Mouse (Mus musculus) lung, embryonic 14.5 days (tissue): ENCODE data around the gene Pex5. TPM values are rescaled to one million over a fixed set of nuclear protein-coding genes. Genes with fewer than 3 reads are reported as not detected.

ENCODE experiments used
- ATAC-seq: fragments of 200-750 bp; cut with Nextera tagmentation; 2 replicates; pipeline ENCODE4 v1.8.0; 2017; ENCODE audit warnings: mild to moderate bottlenecking, moderate TSS enrichment, moderate library complexity; ENCODE audit not compliant: insufficient read depth
- DNase-seq: peaks from one replicate; pipeline ENCODE4 v3.0.0-alpha.2; 2015
- H3K27ac ChIP-seq: fragments of 300-500 bp; sonication (generic); 2 replicates; pipeline ENCODE4 v1.5.1; 2014; ENCODE audit warnings: low read depth, mild to moderate bottlenecking, moderate library complexity
- H3K27me3 ChIP-seq: fragments of 300-500 bp; sonication (generic); 2 replicates; pipeline ENCODE4 v1.6.1; 2014; ENCODE audit warnings: low read length, control low read depth; ENCODE audit not compliant: insufficient read depth
- H3K36me3 ChIP-seq: fragments of 300-500 bp; sonication (generic); 2 replicates; pipeline ENCODE4 v1.6.1; 2014; ENCODE audit warnings: control low read depth; ENCODE audit not compliant: insufficient read depth
- H3K4me1 ChIP-seq: fragments of 300-500 bp; sonication (generic); 2 replicates; pipeline ENCODE4 v1.6.1; 2014; ENCODE audit warnings: antibody characterized with exemption, control low read depth; ENCODE audit not compliant: insufficient read depth
- H3K4me2 ChIP-seq: fragments of 300-500 bp; sonication (generic); 2 replicates; pipeline ENCODE4 v1.6.1; 2014; ENCODE audit warnings: mild to moderate bottlenecking
- H3K4me3 ChIP-seq: fragments of 300-500 bp; sonication (generic); 2 replicates; pipeline ENCODE4 v1.5.1; 2014; ENCODE audit warnings: low read depth, low read length
- H3K9ac ChIP-seq: fragments of 300-500 bp; sonication (generic); 2 replicates; pipeline ENCODE4 v1.6.1; 2014
- H3K9me3 ChIP-seq: fragments of 300-500 bp; sonication (generic); 2 replicates; pipeline ENCODE4 v1.6.1; 2016; ENCODE audit warnings: low read depth, low read length, control low read depth
- CTCF ChIP-seq: IDR thresholded peaks from 2 replicates; pipeline ENCODE4 v1.5.1; 2016; ENCODE audit warnings: antibody characterized with exemption, low read depth
- WGBS: fragments of 180-500 bp; shearing (Covaris S2); extraction: QIAGEN DNeasy Blood & Tissue Kit; methylation state at CpG from one replicate; pipeline ENCODE4 v1.1.7; 2014; 5-methylcytosine and 5-hydroxymethylcytosine counted together
- polyA plus RNA-seq: library from polyadenylated mRNA; unstranded; fragments of >200 nt; fragmentation: Nextera tagmentation; extraction: Ambion mirVana; gene quantifications from 2 replicates; pipeline ENCODE4 v1.2.1, GENCODE M21; 2014

The Pex5 gene
- polyA plus RNA-seq, 1 experiment from 2014 or later: 31.3 TPM

GRCm38 (mm10) chr6:124358953-124359352 lies 55.9 kb downstream of the Pex5 start:
- Histone ChIP-seq H3K4me3 (no peak overlapping the region), H3K27ac (no peak overlapping the region), H3K9ac (no peak overlapping the region), H3K4me1 (no peaks in the 10 kb centered on the region), H3K36me3 (no peaks in the 10 kb centered on the region), H3K4me2 (no peak overlapping the region), H3K9me3 (no peaks in the 10 kb centered on the region), H3K27me3 (no peaks in the 10 kb centered on the region)
- TF ChIP-seq CTCF: no peak
- DNase-seq (no peak), ATAC-seq (no peak)
- 77% methylated on average over 6 of the region's 6 CpGs for WGBS

DNA sequence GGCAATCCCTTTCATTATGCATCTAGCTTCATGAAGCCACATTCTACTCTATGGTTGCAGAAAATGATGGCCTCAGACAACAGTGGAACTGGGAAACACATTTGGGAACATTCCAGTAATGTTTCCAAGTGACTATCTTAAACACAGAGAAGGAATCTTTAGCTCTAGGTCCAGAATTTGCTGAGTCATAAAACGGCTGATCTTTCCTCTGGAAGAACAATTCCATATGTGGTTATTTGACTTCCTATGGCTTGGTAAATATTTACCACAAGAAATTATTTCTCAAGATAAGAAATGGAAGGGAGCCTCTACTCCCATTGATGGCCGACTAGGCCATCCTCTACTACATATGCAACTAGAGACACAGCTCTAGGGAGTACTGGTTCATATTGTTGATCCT lies 61.6 kb downstream of the Pex5 start:
- H3K4me3 ChIP-seq: no peak overlapping the region
- no peaks in the 10 kb centered on the region for H3K36me3 ChIP-seq
- no peak for TF ChIP-seq CTCF
- no peak overlapping the region for H3K27ac ChIP-seq
- DNase-seq (no peak), ATAC-seq (no peak)
- WGBS: 59% methylated on average over 2 of the region's 2 CpGs
- H3K27me3 ChIP-seq: no peaks in the 10 kb centered on the region
- H3K4me1 ChIP-seq: no peaks in the 10 kb centered on the region
- no peak overlapping the region for H3K4me2 ChIP-seq
- no peaks in the 10 kb centered on the region for H3K9me3 ChIP-seq
- H3K9ac ChIP-seq: no peak overlapping the region

Other genes starting within 250 kb of the Pex5 start
- gene Vmn2r27, start 183.2 kb downstream of the Pex5 start, polyA plus RNA-seq: not detected in 2 replicates
- 0.07 TPM in 1 of 2 replicates, not detected in the other for gene Cd163, start 110.4 kb downstream of the Pex5 start, polyA plus RNA-seq
- gene Clstn3, start 49.7 kb upstream of the Pex5 start, polyA plus RNA-seq: 1.9 and 2.0 TPM in 2 replicates
- 0.66 and 0.78 TPM in 2 replicates for gene C1rl, start 78.0 kb upstream of the Pex5 start, polyA plus RNA-seq
- gene C1ra, start 97.3 kb upstream of the Pex5 start, polyA plus RNA-seq: 1.9 TPM in 2 replicates
- 0.64 and 1.2 TPM in 2 replicates for gene C1s1, start 127.3 kb upstream of the Pex5 start, polyA plus RNA-seq
- not detected in 2 replicates for gene C1rb, start 155.2 kb upstream of the Pex5 start, polyA plus RNA-seq
- gene C1s2, start 221.0 kb upstream of the Pex5 start, polyA plus RNA-seq: not detected in 2 replicates
- 50.3 and 53.1 TPM in 2 replicates for gene Lpcat3, start 248.0 kb upstream of the Pex5 start, polyA plus RNA-seq